Mouse (Mus musculus) layer of hippocampus, adult 6 months (tissue): Measurements from ENCODE around the gene C4bp. TPM values are rescaled to one million over a fixed set of nuclear protein-coding genes. Genes with fewer than 3 reads are reported as not detected.

Experiments used
- long read RNA-seq, 2 experiments: library from polyadenylated mRNA; unstranded; transcript quantifications; one replicate each; pipeline ENCODE4 v2.0.0; 2019 to 2020
- polyA plus RNA-seq: library from polyadenylated mRNA; unstranded; fragments of <200 nt; fragmentation: Nextera tagmentation; gene quantifications from 2 replicates; pipeline ENCODE4 v1.2.3, GENCODE M21; 2021

C4bp gene
- polyA plus RNA-seq, result 0.51 and 0.95 TPM in 2 replicates
- long read RNA-seq, experiment 1, partial matches to known transcripts, result 2 of 2 reads
- long read RNA-seq, experiment 1, other reads (novel, unspliced or antisense), result 0 of 2 reads
- long read RNA-seq, experiment 2, partial matches to known transcripts, result 0 of 2 reads
- long read RNA-seq, experiment 2, other reads (novel, unspliced or antisense), result 2 of 2 reads

DNA sequence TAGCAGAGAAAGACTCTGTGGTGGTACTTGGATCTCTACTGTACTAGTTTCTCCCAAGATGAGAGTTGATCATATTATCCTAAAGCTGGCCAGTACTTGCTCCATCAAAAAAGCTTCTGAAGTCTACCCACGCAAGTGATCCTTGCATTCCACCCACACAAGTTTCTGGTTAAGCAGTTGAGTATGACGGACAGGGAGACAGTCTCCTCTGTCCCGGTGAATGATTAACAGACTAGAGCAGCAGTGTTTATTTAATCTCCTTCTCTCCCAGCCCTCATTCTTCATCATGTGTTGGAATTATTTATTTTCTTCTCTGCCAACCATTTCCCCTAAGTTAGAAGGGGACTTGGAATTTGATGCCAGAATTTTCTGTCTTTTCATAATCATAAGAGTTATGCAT lies at the start of gene C4bp:
Gene C4bp (minus strand): TSS at position 179 of the 400 bp plus-strand sequence.

DNA sequence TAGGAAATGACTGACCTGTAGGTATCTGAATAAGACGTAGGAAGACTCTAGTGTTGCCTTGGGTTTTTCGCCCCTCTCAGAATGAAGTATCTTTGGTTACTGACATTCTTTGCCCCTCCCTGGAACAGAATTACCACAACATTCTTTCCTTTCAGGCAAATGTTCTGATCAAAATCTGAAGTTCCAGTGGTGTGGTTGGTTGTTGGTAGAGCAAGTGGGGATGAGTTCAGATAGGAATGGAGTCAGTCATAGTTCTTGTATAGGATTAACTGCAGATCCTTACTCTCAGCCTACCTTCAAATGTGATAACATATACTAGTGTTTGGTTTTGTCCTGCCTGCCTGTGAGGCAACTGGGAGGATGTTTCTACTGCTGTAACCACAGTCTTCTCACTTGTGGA lies 31.9 kb downstream of the C4bp start, which contains the start of gene Zp3r:
Gene Zp3r (minus strand): TSS at position 101 of the 400 bp plus-strand sequence.

Other genes with a start within 250 kb of the C4bp start
- not detected in 2 replicates for gene Cd55b, start 238.6 kb downstream of the C4bp start, polyA plus RNA-seq
- gene Cd55, start 198.9 kb downstream of the C4bp start, polyA plus RNA-seq, result 3.4 and 5.8 TPM in 2 replicates
- gene Zp3r, start 32.0 kb downstream of the C4bp start, polyA plus RNA-seq, result 0.08 TPM in 1 of 2 replicates, not detected in the other
- gene Gm29427, start 54.2 kb upstream of the C4bp start, polyA plus RNA-seq, result not detected in 2 replicates
- gene Yod1, start 55.7 kb upstream of the C4bp start, polyA plus RNA-seq, result 19.6 and 33.3 TPM in 2 replicates
- gene Pfkfb2, start 67.6 kb upstream of the C4bp start, polyA plus RNA-seq, result 5.4 and 6.0 TPM in 2 replicates
- 0.69 and 0.93 TPM in 2 replicates for gene AA986860, start 70.3 kb upstream of the C4bp start, polyA plus RNA-seq
- not detected in 2 replicates for gene Fcamr, start 139.3 kb upstream of the C4bp start, polyA plus RNA-seq
- not detected in 2 replicates for gene Pigr, start 165.1 kb upstream of the C4bp start, polyA plus RNA-seq
- 0.34 and 1.2 TPM in 2 replicates for gene Fcmr, start 204.0 kb upstream of the C4bp start, polyA plus RNA-seq
- not detected in 2 replicates for gene Il24, start 225.8 kb upstream of the C4bp start, polyA plus RNA-seq
- not detected in 2 replicates for gene Il20, start 249.8 kb upstream of the C4bp start, polyA plus RNA-seq